Mouse (Mus musculus) macrophage (primary cell): ENCODE results near the gene Rab31. TPM values are rescaled to one million over a fixed set of nuclear protein-coding genes. Genes with fewer than 3 reads are reported as not detected.

Source experiments
- H3K27ac ChIP-seq: fragments of 350-480 bp; formaldehyde crosslinking; 2 replicates; pipeline ENCODE4 v1.9.0; 2021
- H3K36me3 ChIP-seq: fragments of 350-480 bp; formaldehyde crosslinking; 2 replicates; pipeline ENCODE4 v1.9.0; 2021; ENCODE audit errors: inconsistent target
- H3K4me3 ChIP-seq: fragments of 350-480 bp; formaldehyde crosslinking; 2 replicates; pipeline ENCODE4 v1.9.0; 2021; ENCODE audit errors: inconsistent target
- H3K79me2 ChIP-seq: fragments of 350-480 bp; formaldehyde crosslinking; 2 replicates; pipeline ENCODE4 v1.9.0; 2021; ENCODE audit errors: inconsistent target
- whole genome bisulfite sequencing: methylation state at CpG from one replicate; pipeline ENCODE4 v1.1.7; 2026; ENCODE audit warnings: inconsistent platforms; ENCODE audit not compliant: missing documents; 5-methylcytosine and 5-hydroxymethylcytosine counted together
- polyA plus RNA-seq: library from polyadenylated mRNA; stranded (reverse); fragments of 250-400 nt; gene quantifications from 3 replicates; pipeline ENCODE4 v1.2.4, GENCODE M21; 2018; ENCODE audit warnings: inconsistent platforms

Rab31 gene
- polyA plus RNA-seq, 1 experiment from 2014 or later: 93.9 TPM

GRCm38 (mm10) chr17:65683731-65684130, 88.8 kb downstream of the Rab31 start:
- H3K79me2 ChIP-seq: peaks cover 49% of the 10 kb centered on the region; the same call in 1 of the 2 replicates
- H3K36me3 ChIP-seq: no peaks in the 10 kb centered on the region
- H3K4me3 ChIP-seq: no peak overlapping the region
- 97% methylated on average over 2 of the region's 2 CpGs for WGBS
- H3K27ac ChIP-seq: no peak overlapping the region

- 98% methylated on average over 3 of the region's 3 CpGs for WGBS
Observed at GRCm38 (mm10) chr17:65683316-65683715, 89.2 kb downstream of the Rab31 start.

GRCm38 (mm10) chr17:65682071-65682680, 90.4 kb downstream of the Rab31 start:
- 97% methylated on average over 5 of the region's 5 CpGs for WGBS
- Histone ChIP-seq H3K4me3 (no peak overlapping the region), H3K36me3 (no peaks in the 10 kb centered on the region), H3K79me2 (peaks cover 64% of the 10 kb centered on the region; the same call in 1 of the 2 replicates), H3K27ac (no peak overlapping the region)

More at GRCm38 (mm10) chr17:65683316-65683715, 89.2 kb downstream of the Rab31 start:
- Histone ChIP-seq H3K79me2 (peaks cover 54% of the 10 kb centered on the region; the same call in 1 of the 2 replicates), H3K4me3 (no peak overlapping the region), H3K36me3 (no peaks in the 10 kb centered on the region), H3K27ac (no peak overlapping the region)

DNA sequence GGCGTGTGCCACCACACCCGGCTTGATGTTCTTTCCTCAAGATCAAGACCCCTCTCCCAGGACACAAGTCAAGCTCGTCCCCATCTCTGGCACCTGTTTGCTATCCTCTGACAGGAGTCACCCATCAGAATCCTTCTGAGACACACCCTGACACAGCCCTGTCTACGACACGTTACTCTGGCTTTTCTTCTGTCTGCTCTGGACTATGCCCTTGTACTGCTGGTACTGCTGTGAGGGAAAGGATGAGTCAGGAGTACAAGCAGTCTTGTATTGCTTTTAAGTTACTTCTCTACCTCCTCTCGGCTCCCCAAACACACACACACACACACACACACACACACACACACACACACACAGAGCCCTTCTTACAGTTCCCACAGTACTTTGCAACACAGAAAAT, 91.0 kb downstream of the Rab31 start:
- H3K36me3 ChIP-seq: no peaks in the 10 kb centered on the region
- H3K4me3 ChIP-seq: no peak overlapping the region
- no peak overlapping the region for H3K27ac ChIP-seq
- 100% methylated on average over 3 of the region's 6 CpGs for WGBS
- peaks cover 66% of the 10 kb centered on the region; the same call in 1 of the 2 replicates for H3K79me2 ChIP-seq

GRCm38 (mm10) chr17:65680801-65681412, 91.6 kb downstream of the Rab31 start:
- Histone ChIP-seq H3K4me3 (no peak overlapping the region), H3K79me2 (peaks cover 70% of the 10 kb centered on the region; the same call in 1 of the 2 replicates), H3K27ac (no peak overlapping the region), H3K36me3 (no peaks in the 10 kb centered on the region)
- 80% methylated on average over 2 of the region's 2 CpGs for WGBS

DNA sequence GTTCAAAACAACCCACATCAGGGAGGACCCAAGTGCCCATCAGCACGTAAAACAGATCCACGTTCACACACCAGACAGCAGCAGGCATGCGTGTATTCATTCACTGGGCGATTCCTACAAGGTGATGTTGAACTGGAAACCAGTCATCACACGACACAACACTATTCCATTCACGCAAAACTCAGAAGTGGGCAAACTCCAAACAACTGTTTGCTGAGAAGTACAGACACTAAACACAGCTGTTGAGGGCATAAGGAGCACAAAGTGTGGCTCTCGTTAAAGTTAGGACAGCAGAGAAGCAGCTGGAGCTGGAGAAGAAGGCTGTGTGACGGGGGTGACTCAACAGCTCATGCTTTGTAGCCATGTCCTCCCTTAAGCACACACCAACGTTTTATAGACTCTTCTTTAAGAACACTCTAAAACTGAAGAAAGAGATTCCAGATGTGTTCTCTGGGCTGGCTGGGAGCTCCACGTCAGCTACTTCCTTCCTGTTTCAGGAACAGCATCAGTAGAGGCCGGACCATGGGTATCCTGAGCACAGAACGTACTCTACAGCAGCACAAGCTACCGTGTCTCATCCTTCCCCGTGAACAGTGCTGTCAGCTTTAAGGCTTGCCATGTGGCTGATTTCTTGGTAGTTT, 92.6 kb downstream of the Rab31 start:
- Histone ChIP-seq H3K4me3 (no peak overlapping the region), H3K79me2 (peaks cover 66% of the 10 kb centered on the region; the same call in 1 of the 2 replicates), H3K27ac (no peak overlapping the region), H3K36me3 (no peaks in the 10 kb centered on the region)
- 63% methylated on average over 14 of the region's 14 CpGs for WGBS

- 100% methylated on average over 1 of the region's 1 CpGs for WGBS
- Histone ChIP-seq H3K79me2 (peaks cover 62% of the 10 kb centered on the region; the same call in 1 of the 2 replicates), H3K4me3 (no peak overlapping the region), H3K36me3 (no peaks in the 10 kb centered on the region), H3K27ac (no peak overlapping the region)
Observed at GRCm38 (mm10) chr17:65677742-65678141, 94.8 kb downstream of the Rab31 start.

GRCm38 (mm10) chr17:65676536-65676935, 96.0 kb downstream of the Rab31 start:
- Histone ChIP-seq H3K36me3 (no peaks in the 10 kb centered on the region), H3K4me3 (no peak overlapping the region), H3K79me2 (peaks cover 50% of the 10 kb centered on the region; the same call in 1 of the 2 replicates), H3K27ac (no peak overlapping the region)
- 97% methylated on average over 8 of the region's 8 CpGs for WGBS

DNA sequence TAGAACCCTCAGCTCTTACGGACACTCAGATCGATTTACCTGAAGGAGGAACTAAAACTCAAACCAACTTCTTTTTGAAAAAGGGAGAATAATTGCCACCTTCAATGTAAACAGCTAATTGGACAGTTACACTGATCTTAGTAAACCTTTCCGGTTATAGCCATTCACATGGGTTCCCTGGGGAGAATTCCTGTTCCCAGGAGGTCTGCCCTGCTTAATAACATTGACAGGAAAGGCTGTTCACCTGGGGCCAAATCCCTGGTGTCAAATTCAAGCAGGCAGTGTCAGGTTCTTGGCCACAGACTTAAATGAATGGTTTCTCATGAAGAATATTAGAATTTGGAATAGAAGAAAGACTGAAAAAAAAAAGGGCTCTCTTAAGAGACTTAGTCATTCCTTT, 96.6 kb downstream of the Rab31 start:
- H3K4me3 ChIP-seq: no peak overlapping the region
- WGBS: 95% methylated on average over 3 of the region's 3 CpGs
- no peaks in the 10 kb centered on the region for H3K36me3 ChIP-seq

GRCm38 (mm10) chr17:65674710-65675171, 97.8 kb downstream of the Rab31 start:
- peaks cover 45% of the 10 kb centered on the region; the same call in 1 of the 2 replicates for H3K79me2 ChIP-seq
- peak overlapping the region; percentile 59 for H3K27ac ChIP-seq
- no peak overlapping the region for H3K4me3 ChIP-seq
- WGBS: 18% methylated on average over 1 of the region's 1 CpGs
- H3K36me3 ChIP-seq: no peaks in the 10 kb centered on the region

More for the DNA sequence above, 96.6 kb downstream of the Rab31 start:
- Histone ChIP-seq H3K27ac (no peak overlapping the region), H3K79me2 (peaks cover 48% of the 10 kb centered on the region; the same call in 1 of the 2 replicates)

- Histone ChIP-seq H3K79me2 (peaks cover 28% of the 10 kb centered on the region; the same call in 1 of the 2 replicates), H3K36me3 (0 out of 2 replicates have a peak, but pooled peaks cover under 1% of the 10 kb centered on the region), H3K27ac (no peak overlapping the region), H3K4me3 (no peak overlapping the region)
- 97% methylated on average over 7 of the region's 7 CpGs for WGBS
Observed at GRCm38 (mm10) chr17:65672926-65673325, 99.6 kb downstream of the Rab31 start.

- Histone ChIP-seq H3K4me3 (no peak overlapping the region), H3K36me3 (peaks cover 16% of the 10 kb centered on the region; the same call in 1 of the 2 replicates), H3K27ac (no peak overlapping the region), H3K79me2 (peaks cover 28% of the 10 kb centered on the region; the same call in 1 of the 2 replicates)
- 97% methylated on average over 4 of the region's 4 CpGs for WGBS
Observed at GRCm38 (mm10) chr17:65669061-65669460, 103.5 kb downstream of the Rab31 start.

GRCm38 (mm10) chr17:65667792-65668191, 104.8 kb downstream of the Rab31 start:
- 92% methylated on average over 13 of the region's 14 CpGs for WGBS
- H3K79me2 ChIP-seq: peaks cover 21% of the 10 kb centered on the region; the same call in 1 of the 2 replicates

DNA sequence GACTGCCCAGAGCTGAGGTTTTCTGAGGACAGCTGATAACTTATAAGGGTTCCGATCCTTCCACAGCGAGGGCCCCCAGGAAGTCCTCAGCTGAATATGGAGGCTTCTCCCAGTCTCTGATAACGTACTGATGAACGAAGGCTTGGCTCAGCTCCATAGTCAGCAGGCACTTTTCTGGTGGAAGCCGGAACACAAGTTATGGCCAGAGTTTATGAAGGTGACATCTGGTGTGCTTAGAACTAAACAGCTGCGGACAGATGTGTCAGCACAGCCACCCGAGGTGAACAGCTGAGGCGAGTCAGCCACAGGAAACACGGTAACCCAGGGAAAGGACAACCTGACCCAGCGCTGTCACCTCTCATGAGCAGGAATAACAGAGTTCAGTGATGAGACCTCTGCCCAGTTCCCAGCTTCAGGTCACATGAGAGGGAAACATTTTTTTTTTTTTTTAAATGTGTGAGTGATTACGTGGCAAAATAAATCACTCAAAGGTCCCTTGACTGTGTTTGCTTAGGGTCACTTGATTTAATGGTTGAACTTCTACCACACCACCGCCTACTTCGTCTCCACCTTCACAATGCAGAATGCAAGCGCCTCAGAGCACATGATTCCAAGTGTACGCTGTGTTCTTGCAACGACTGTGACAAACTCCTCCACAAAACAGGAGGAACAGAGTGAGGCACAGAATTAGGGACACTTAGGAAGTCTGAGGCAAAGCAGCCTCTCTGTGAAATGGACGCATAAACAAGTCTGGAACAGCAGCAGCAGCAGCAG, 106.0 kb downstream of the Rab31 start:
- 91% methylated on average over 16 of the region's 17 CpGs for WGBS
- H3K79me2 ChIP-seq: peaks cover 27% of the 10 kb centered on the region; the same call in 1 of the 2 replicates
- H3K36me3 ChIP-seq: peaks cover 16% of the 10 kb centered on the region; the same call in 1 of the 2 replicates
- H3K4me3 ChIP-seq: no peak overlapping the region
- H3K27ac ChIP-seq: no peak overlapping the region

More at GRCm38 (mm10) chr17:65667792-65668191, 104.8 kb downstream of the Rab31 start:
- H3K4me3 ChIP-seq: no peak overlapping the region
- H3K27ac ChIP-seq: no peak overlapping the region
- peaks cover 16% of the 10 kb centered on the region; the same call in 1 of the 2 replicates for H3K36me3 ChIP-seq
